Mouse (Mus musculus) embryonic fibroblast, embryonic 13.5 days (primary cell): ENCODE data around the gene Arid1b. TPM values are rescaled to one million over a fixed set of nuclear protein-coding genes. Genes with fewer than 3 reads are reported as not detected.

Experiments used
- H3K27ac ChIP-seq: 2 replicates; pipeline ENCODE4 v1.5.1; 2012; ENCODE audit warnings: low read length, control low read depth, inconsistent platforms; ENCODE audit not compliant: insufficient read depth
- H3K4me1 ChIP-seq: 2 replicates; pipeline ENCODE4 v1.6.1; 2011; ENCODE audit warnings: low read length; ENCODE audit not compliant: control insufficient read depth, insufficient read depth
- H3K4me3 ChIP-seq: 2 replicates; pipeline ENCODE4 v1.5.1; 2011; ENCODE audit warnings: mild to moderate bottlenecking, control low read depth, low read length; ENCODE audit not compliant: insufficient read depth
- CTCF ChIP-seq: IDR thresholded peaks from 2 replicates; pipeline ENCODE4 v1.5.1; 2011; ENCODE audit warnings: mild to moderate bottlenecking, control low read depth, low read length, moderate library complexity, borderline replicate concordance; ENCODE audit not compliant: insufficient read depth
- POLR2A ChIP-seq: IDR thresholded peaks from 2 replicates; pipeline ENCODE4 v1.6.1; 2011; ENCODE audit warnings: low read depth, mild to moderate bottlenecking, control low read depth, low read length, moderate library complexity
- polyA plus RNA-seq: library from polyadenylated mRNA; stranded (reverse); fragments of >200 nt; gene quantifications from 2 replicates; pipeline ENCODE4 v1.2.4, GENCODE M21; 2011; ENCODE audit warnings: low read depth; ENCODE audit not compliant: missing spikeins, insufficient read length

Gene Arid1b
- polyA plus RNA-seq, 1 experiment, result 21.7 TPM

- no peak overlapping the region for H3K27ac ChIP-seq
- no peak for TF ChIP-seq CTCF
- no peak for TF ChIP-seq POLR2A
- H3K4me1 ChIP-seq, result peaks cover 7% of the 10 kb centered on the region; the same call in 1 of the 2 replicates
- no peak overlapping the region for H3K4me3 ChIP-seq
Observed at GRCm38 (mm10) chr17:5012517-5012916, 18.4 kb downstream of the Arid1b start.

DNA sequence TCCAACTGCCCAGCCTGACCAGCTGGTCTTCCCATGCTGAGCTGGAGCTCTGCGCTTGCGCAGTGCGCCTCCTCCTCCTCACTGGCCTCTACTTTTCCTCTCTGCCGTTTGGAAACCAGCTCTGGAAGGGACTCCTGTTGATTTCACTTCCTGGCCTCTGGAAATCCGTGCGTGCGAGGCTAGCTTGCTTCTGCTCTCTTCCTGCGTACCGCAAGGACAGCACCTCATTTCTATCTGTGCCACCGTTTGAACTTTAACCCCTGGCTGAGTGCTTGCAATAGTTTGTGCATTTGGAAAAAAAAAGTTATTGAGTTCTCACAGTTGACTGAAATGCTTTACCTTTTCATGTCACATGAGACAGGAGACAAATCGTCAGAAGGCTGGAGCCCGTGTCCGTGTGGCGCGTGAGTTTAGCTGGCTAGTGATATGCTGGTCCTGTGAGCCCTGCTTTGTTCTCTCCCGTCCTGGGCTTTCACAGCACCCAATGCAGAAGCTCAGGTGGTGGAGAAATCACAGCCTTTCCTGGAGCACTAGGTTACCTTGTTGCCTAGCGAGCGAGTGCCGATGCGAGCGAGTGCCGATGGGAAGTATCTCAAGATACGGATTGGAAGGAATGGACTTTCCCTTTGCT is 20.3 kb downstream of the Arid1b start:
- Histone ChIP-seq H3K4me1 (peaks cover 7% of the 10 kb centered on the region; the same call in 1 of the 2 replicates), H3K27ac (no peak overlapping the region), H3K4me3 (no peak overlapping the region)
- no peak for TF ChIP-seq POLR2A
- TF ChIP-seq CTCF, result no peak

- no peak overlapping the region for H3K4me3 ChIP-seq
- TF ChIP-seq CTCF, result no peak
- no peak for TF ChIP-seq POLR2A
- H3K27ac ChIP-seq, result no peak overlapping the region
- peaks cover 7% of the 10 kb centered on the region; the same call in 1 of the 2 replicates for H3K4me1 ChIP-seq
Observed at GRCm38 (mm10) chr17:5016404-5016803, 22.3 kb downstream of the Arid1b start.

DNA sequence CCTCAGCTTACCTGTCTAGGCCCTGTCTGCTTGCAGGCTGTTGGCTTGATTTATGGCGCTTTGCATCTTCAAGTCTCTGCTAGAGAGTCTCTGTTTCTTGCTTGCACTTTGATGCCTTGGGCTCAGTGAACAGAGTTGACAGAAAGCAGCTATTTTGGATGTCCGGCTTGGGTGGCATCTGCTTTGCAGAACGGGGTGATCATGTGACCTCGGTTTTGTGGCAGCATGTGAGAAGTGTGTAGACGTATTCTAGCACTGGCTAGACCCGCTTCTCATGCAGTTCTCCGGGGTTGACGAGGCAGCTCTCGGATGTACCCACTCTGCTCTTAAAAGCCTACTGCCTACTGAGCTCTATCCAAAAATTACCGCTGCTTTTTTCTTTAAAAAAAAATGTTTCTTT is 22.9 kb downstream of the Arid1b start:
- peaks cover 5% of the 10 kb centered on the region; the same call in 1 of the 2 replicates for H3K4me1 ChIP-seq
- H3K27ac ChIP-seq, result no peak overlapping the region
- TF ChIP-seq CTCF (no peak), POLR2A (no peak)
- no peak overlapping the region for H3K4me3 ChIP-seq

- no peak overlapping the region for H3K4me3 ChIP-seq
- H3K27ac ChIP-seq, result no peak overlapping the region
- 0 out of 2 replicates have a peak, but pooled peaks cover under 1% of the 10 kb centered on the region for H3K4me1 ChIP-seq
- TF ChIP-seq CTCF (no peak), POLR2A (no peak)
Observed at GRCm38 (mm10) chr17:5021303-5022003, 27.3 kb downstream of the Arid1b start.

GRCm38 (mm10) chr17:5022019-5022544 is 27.9 kb downstream of the Arid1b start:
- H3K4me1 ChIP-seq, result no peaks in the 10 kb centered on the region

DNA sequence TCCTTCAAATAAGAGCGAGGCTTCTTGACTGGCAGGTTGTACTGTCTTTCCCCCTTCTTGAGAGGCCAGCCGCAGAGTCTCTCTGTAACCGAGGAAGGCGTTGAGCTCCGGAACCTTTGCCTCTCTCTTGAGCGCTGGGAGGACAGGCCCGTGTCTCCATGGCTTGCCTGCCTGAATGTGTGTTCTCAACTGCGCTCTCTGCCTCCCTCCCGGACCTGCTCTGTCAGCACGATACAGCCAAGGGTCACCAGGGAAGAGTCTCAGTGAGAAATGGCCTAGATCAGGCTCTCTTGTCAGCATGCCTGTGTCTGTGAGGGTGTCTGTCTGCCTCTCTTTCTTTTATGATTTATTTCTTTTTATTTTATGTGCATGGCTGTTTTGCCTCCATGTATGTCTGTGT is 29.6 kb downstream of the Arid1b start:
- no peak overlapping the region for H3K4me3 ChIP-seq
- H3K27ac ChIP-seq, result no peak overlapping the region
- TF ChIP-seq CTCF (no peak), POLR2A (no peak)
- no peaks in the 10 kb centered on the region for H3K4me1 ChIP-seq

More at GRCm38 (mm10) chr17:5022019-5022544, 27.9 kb downstream of the Arid1b start:
- H3K27ac ChIP-seq, result no peak overlapping the region
- no peak overlapping the region for H3K4me3 ChIP-seq
- no peak for TF ChIP-seq CTCF
- TF ChIP-seq POLR2A, result no peak

GRCm38 (mm10) chr17:5025400-5025799 is 31.3 kb downstream of the Arid1b start:
- Histone ChIP-seq H3K27ac (no peak overlapping the region), H3K4me3 (no peak overlapping the region), H3K4me1 (no peaks in the 10 kb centered on the region)
- TF ChIP-seq POLR2A (no peak), CTCF (no peak)

DNA sequence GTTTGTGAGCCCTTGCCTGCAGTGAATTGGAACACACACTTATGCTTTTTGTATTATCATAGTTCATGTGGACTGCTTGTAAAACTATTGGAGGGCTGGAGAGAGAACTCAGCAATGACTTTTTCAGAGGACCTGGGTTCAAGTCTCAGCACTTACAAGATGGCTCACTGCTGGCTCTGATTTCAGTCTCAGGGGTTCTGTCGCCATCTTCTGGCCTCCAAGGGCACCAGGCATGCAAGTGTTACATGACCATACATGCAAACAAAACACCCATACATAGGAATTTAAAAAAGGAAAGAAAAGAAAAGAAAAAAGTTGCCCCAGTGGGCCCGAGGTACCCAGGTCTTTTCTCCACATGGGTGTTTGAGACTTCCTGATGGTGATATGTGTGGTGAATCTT is 32.4 kb downstream of the Arid1b start:
- no peaks in the 10 kb centered on the region for H3K4me1 ChIP-seq
- TF ChIP-seq CTCF, result no peak
- no peak for TF ChIP-seq POLR2A
- no peak overlapping the region for H3K27ac ChIP-seq
- no peak overlapping the region for H3K4me3 ChIP-seq

DNA sequence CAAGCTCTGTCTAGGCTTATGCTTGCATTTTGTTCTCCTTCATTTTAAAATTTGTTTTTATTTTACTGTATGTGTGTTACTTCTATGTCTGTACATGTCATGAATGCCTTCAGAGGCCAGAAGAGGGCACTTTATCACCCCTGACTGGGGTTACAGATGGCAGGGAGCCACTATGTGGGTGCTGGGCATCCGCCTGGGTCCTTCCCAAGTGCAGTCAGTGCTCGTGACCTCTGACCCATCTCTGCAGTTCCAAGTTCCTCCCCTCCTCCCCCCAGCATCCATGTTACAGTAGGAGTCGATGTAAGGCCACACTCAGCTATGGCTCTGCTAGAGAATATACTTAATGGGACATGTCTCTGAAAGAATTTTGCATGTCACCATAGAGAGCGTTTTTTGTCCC is 35.0 kb downstream of the Arid1b start:
- Histone ChIP-seq H3K27ac (no peak overlapping the region), H3K4me3 (no peak overlapping the region), H3K4me1 (no peaks in the 10 kb centered on the region; the same call in 1 of the 2 replicates)
- TF ChIP-seq CTCF (no peak), POLR2A (no peak)

DNA sequence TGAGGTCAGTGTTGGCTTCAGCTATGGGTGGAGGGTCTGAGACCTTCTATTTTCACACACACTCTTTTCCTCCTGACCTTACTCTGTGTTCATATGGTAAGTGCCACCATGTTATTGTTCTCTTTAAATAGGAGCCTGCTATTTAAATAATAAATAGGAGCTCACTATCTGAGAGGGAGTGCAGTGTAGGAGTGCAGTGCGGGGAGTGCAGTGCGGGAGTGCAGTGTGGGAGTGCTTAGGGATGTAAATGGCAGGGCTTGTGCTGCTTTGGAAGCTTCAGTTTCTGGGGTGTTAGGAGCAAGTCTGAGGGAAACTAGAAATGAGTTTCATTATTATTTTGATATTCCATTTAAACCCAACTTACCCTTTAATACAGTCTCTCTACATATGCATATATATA is 36.2 kb downstream of the Arid1b start:
- TF ChIP-seq CTCF (no peak), POLR2A (no peak)
- Histone ChIP-seq H3K4me1 (no peaks in the 10 kb centered on the region; the same call in 1 of the 2 replicates), H3K4me3 (no peak overlapping the region), H3K27ac (no peak overlapping the region)
